Mouse (Mus musculus) hindbrain, embryonic 16.5 days (tissue): ENCODE measurements around the gene Chrne. TPM values are rescaled to one million over a fixed set of nuclear protein-coding genes. Genes with fewer than 3 reads are reported as not detected.
A peak's percentile ranks its signal among the peaks of the same experiment; 100 is the strongest.

ENCODE experiments used
- ATAC-seq: fragments of 200-750 bp; cut with Nextera tagmentation; 2 replicates; pipeline ENCODE4 v1.8.0; 2017; ENCODE audit warnings: moderate TSS enrichment, moderate library complexity
- H3K27ac ChIP-seq: fragments of 300-500 bp; sonication (generic); 2 replicates; pipeline ENCODE4 v1.5.1; 2014; ENCODE audit warnings: low read depth, mild to moderate bottlenecking, control low read depth, low read length, moderate library complexity
- H3K27me3 ChIP-seq: fragments of 300-500 bp; sonication (generic); replicated peaks from 2 replicates; pipeline ENCODE4 v1.6.1; 2014; ENCODE audit warnings: low read length; ENCODE audit not compliant: control insufficient read depth, insufficient read depth
- H3K36me3 ChIP-seq: fragments of 300-500 bp; sonication (generic); 2 replicates; pipeline ENCODE4 v1.6.1; 2014; ENCODE audit warnings: mild to moderate bottlenecking, low read length, moderate library complexity, mixed read lengths; ENCODE audit not compliant: control insufficient read depth, insufficient read depth
- H3K4me1 ChIP-seq: fragments of 300-500 bp; sonication (generic); 2 replicates; pipeline ENCODE4 v1.6.1; 2014; ENCODE audit warnings: low read depth, low read length; ENCODE audit not compliant: control insufficient read depth, insufficient read depth
- H3K4me2 ChIP-seq: fragments of 300-500 bp; sonication (generic); 2 replicates; pipeline ENCODE4 v1.6.1; 2014; ENCODE audit warnings: mild to moderate bottlenecking, low read length, control low read depth, moderate library complexity
- H3K4me3 ChIP-seq: fragments of 300-500 bp; sonication (generic); 2 replicates; pipeline ENCODE4 v1.5.1; 2014; ENCODE audit warnings: mild to moderate bottlenecking, low read length, control low read depth, moderate library complexity
- H3K9ac ChIP-seq: fragments of 300-500 bp; sonication (generic); 2 replicates; pipeline ENCODE4 v1.6.1; 2014; ENCODE audit warnings: low read depth, mild to moderate bottlenecking, control low read depth, low read length, moderate library complexity
- H3K9me3 ChIP-seq: fragments of 300-500 bp; sonication (generic); 2 replicates; pipeline ENCODE4 v1.6.1; 2014; ENCODE audit warnings: mild to moderate bottlenecking, low read length, moderate library complexity; ENCODE audit not compliant: control insufficient read depth
- WGBS: fragments of 180-500 bp; shearing (Covaris S2); extraction: QIAGEN DNeasy Blood & Tissue Kit; methylation state at CpG from one replicate; pipeline ENCODE4 v1.1.7; 2014; 5-methylcytosine and 5-hydroxymethylcytosine counted together
- polyA plus RNA-seq: library from polyadenylated mRNA; unstranded; fragments of >200 nt; fragmentation: Nextera tagmentation; extraction: Ambion mirVana; gene quantifications from 2 replicates; pipeline ENCODE4 v1.2.1, GENCODE M21; 2015

Gene Chrne
- polyA plus RNA-seq, 1 experiment from 2014 or later, result not detected

DNA sequence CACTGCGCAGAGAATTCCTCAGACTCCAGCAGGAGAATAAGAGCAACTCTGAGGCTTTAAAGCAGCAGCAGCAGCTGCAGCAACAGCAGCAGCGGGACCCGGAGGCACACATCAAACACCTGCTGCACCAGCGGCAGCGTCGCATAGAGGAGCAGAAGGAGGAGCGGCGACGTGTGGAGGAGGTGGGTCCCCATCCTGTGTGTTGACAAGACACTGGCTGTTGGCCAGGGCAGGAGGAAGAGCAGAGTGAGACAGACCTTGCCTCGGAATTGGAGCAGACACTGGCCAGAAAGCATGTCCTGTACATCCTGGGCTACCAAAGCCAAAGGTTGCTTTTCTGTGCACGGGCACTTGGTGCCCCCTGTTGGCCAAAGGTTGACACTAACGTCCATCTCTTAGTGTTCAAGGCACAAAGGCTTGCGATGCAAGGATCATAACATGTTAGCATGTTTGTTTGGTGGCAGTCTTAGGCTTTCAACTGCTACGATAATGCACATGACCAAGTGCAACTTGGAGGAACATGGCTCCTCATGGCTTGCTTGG, 13.9 kb downstream of the Chrne start:
- no peak for ATAC-seq
- no peaks in the 10 kb centered on the region for H3K27me3 ChIP-seq
- no peaks in the 10 kb centered on the region for H3K9me3 ChIP-seq
- no peak overlapping the region for H3K4me3 ChIP-seq
- no peak overlapping the region for H3K27ac ChIP-seq
- no peaks in the 10 kb centered on the region for H3K4me1 ChIP-seq
- H3K36me3 ChIP-seq, result peaks cover 49% of the 10 kb centered on the region
- H3K9ac ChIP-seq, result no peak overlapping the region
- H3K4me2 ChIP-seq, result no peak overlapping the region
- 50% methylated on average over 14 of the region's 14 CpGs for WGBS

DNA sequence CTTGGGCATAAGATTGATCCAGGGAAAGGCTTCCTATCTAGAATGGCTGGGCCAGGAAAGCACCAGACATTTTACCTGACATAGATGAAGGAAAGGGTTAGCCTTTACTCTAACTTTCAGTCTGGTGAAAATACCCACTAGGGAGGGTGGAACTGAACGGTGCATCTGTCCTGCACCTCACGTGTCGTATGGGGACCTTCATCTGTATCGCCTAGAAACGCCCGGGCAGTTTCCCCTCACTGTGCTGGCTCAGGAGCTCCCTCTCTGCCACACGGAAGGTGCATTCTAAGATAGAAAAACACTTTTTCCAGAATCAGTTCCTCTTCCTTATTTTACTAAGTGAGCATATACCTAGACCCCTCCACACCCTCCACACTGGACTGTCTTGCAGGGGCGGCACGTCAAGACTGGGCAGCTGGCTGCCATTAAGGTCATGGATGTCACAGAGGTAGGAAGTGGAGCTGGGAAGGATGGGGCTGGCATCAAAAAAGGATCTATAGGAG, 20.5 kb downstream of the Chrne start:
- no peak for ATAC-seq
- Histone ChIP-seq H3K36me3 (peaks cover 19% of the 10 kb centered on the region), H3K27ac (no peak overlapping the region), H3K4me3 (no peak overlapping the region), H3K27me3 (no peaks in the 10 kb centered on the region), H3K9me3 (no peaks in the 10 kb centered on the region), H3K4me2 (no peak overlapping the region), H3K9ac (no peak overlapping the region), H3K4me1 (no peaks in the 10 kb centered on the region)
- 88% methylated on average over 9 of the region's 9 CpGs for WGBS

- Histone ChIP-seq H3K4me2 (no peak overlapping the region), H3K36me3 (peaks cover 19% of the 10 kb centered on the region), H3K4me1 (no peaks in the 10 kb centered on the region), H3K27ac (no peak overlapping the region), H3K4me3 (no peak overlapping the region), H3K9ac (no peak overlapping the region), H3K9me3 (no peaks in the 10 kb centered on the region), H3K27me3 (no peaks in the 10 kb centered on the region)
- ATAC-seq, result no peak
- 81% methylated on average over 6 of the region's 6 CpGs for WGBS
Measured at GRCm38 (mm10) chr11:70597301-70597700, 21.7 kb downstream of the Chrne start.

DNA sequence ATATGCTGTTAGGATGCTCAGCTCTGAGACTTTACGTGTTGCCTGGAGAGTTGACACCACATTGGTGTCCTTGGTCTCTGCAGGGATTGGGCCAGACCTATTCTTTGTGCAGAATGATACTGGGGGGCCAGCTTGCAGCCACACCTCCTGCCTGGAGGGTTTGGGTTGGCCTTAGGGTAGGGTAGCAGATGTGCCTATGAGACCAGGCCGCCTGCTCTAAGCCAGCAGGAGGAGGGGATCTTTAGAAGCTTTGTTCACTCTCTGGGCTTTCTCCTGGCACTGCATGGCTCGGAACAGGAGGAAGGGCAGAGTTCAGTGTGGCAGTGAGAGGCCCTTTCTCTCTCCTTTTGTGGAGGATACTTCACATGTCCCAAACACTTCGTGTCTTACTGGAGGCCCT, 22.9 kb downstream of the Chrne start:
- H3K27ac ChIP-seq, result peak overlapping the region; percentile 55
- no peak overlapping the region for H3K9ac ChIP-seq
- H3K4me1 ChIP-seq, result no peaks in the 10 kb centered on the region; the same call in 1 of the 2 replicates
- H3K9me3 ChIP-seq, result no peaks in the 10 kb centered on the region
- no peaks in the 10 kb centered on the region for H3K27me3 ChIP-seq
- peaks cover 12% of the 10 kb centered on the region; the same call in 1 of the 2 replicates for H3K36me3 ChIP-seq
- ATAC-seq, result peak; percentile 52; the same call in 1 of the 2 replicates
- no peak overlapping the region for H3K4me3 ChIP-seq
- 47% methylated on average over 4 of the region's 4 CpGs for WGBS
- no peak overlapping the region for H3K4me2 ChIP-seq

DNA sequence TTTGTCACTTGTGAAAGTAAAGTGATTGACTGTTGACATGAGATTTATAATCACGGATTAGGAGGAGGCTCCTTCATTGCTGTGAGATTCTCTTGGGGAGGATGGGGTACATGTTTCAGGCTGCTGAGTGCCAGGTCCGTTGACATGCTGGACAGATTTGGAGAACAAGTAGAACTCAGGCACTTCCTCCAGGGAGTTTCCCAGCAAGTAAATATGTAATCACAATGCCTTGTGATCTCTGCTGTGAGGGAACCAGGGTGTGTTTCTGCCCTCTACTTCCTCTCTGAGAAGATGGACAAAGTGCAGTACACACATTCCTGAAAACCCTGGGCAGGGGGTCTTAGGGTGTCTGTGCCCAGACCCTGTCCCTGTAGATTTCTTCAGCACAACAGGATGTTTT, 23.4 kb downstream of the Chrne start:
- Histone ChIP-seq H3K4me3 (no peak overlapping the region), H3K27me3 (no peaks in the 10 kb centered on the region), H3K4me1 (no peaks in the 10 kb centered on the region; the same call in 1 of the 2 replicates), H3K9me3 (no peaks in the 10 kb centered on the region), H3K4me2 (no peak overlapping the region), H3K36me3 (peaks cover 12% of the 10 kb centered on the region; the same call in 1 of the 2 replicates), H3K27ac (peak overlapping the region; percentile 55; the same call in 1 of the 2 replicates), H3K9ac (no peak overlapping the region)
- 62% methylated on average over 2 of the region's 2 CpGs for WGBS
- no peak for ATAC-seq

DNA sequence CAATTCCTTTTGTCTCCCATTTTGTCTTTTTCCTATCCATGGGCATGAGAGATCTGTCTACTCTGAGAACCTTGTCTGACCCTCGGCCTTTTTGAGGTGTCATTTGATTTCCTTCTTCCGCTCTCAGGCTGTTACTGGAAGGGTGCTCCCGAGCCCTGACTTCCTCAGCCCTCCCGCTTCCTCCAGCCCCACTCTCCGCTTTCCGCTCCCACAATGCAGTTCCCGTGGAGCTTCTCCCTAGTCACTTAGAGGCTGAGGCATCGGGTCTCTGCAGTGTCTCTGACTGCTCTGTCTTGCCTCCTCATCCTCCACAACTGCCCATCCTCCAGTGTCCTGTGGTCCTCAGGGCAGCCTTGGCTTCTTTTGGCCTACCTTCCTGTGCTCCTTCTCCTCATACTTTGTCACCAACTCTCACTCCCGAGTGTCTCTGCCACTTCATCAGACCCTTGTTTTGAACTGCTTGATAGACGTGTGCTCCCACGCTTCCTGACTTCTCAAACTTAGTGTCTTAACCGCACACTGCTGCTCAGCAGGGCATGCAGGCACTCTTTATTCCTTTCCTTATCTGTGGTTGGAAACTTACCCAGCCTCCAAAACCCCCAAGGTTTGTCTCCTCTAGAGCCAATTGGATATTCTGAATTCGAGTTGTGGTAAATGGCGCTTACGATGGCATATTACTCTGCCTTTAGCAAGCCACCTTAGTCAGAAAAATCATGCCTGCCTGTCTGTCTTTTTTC, 24.6 kb downstream of the Chrne start:
- H3K27me3 ChIP-seq, result no peaks in the 10 kb centered on the region
- no peaks in the 10 kb centered on the region; the same call in 1 of the 2 replicates for H3K4me1 ChIP-seq
- no peak overlapping the region for H3K9ac ChIP-seq
- 84% methylated on average over 15 of the region's 15 CpGs for WGBS
- H3K4me3 ChIP-seq, result no peak overlapping the region
- no peak overlapping the region for H3K27ac ChIP-seq
- no peaks in the 10 kb centered on the region for H3K9me3 ChIP-seq
- H3K4me2 ChIP-seq, result no peak overlapping the region
- ATAC-seq, result no peak
- H3K36me3 ChIP-seq, result 0 out of 2 replicates have a peak, but pooled peaks cover 9% of the 10 kb centered on the region

DNA sequence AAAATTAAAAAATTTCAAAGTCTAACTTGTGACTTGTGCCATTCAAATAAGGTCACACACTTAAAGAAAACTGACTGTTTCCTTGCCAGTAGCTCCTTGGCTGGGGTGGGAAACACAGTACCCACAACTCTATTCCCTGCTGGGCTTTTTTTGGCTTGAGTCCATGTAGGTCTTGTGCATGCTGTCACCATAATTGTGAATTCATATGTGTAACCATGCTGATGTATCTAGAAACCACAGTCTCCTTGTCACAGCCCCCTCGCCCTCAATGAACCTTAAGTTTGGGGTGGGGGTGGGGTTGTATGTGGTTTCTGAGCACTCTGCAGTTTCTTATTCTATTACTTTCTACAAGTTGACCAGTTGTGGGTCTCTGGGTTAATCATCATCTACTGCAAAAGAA, 27.3 kb downstream of the Chrne start:
- H3K4me1 ChIP-seq, result no peaks in the 10 kb centered on the region; the same call in 1 of the 2 replicates
- H3K4me2 ChIP-seq, result no peak overlapping the region
- H3K4me3 ChIP-seq, result no peak overlapping the region
- no peak for ATAC-seq
- H3K9ac ChIP-seq, result no peak overlapping the region
- no peaks in the 10 kb centered on the region for H3K27me3 ChIP-seq
- 50% methylated on average over 1 of the region's 1 CpGs for WGBS
- no peak overlapping the region for H3K27ac ChIP-seq
- H3K36me3 ChIP-seq, result no peaks in the 10 kb centered on the region
- H3K9me3 ChIP-seq, result no peaks in the 10 kb centered on the region

GRCm38 (mm10) chr11:70586954-70587353, 32.1 kb downstream of the Chrne start:
- no peak for ATAC-seq
- no peak overlapping the region for H3K27ac ChIP-seq
- WGBS, result 78% methylated on average over 5 of the region's 5 CpGs

GRCm38 (mm10) chr11:70586261-70586660, 32.8 kb downstream of the Chrne start:
- H3K4me1 ChIP-seq, result peaks cover 17% of the 10 kb centered on the region
- H3K9me3 ChIP-seq, result no peaks in the 10 kb centered on the region
- H3K4me3 ChIP-seq, result no peak overlapping the region
- no peaks in the 10 kb centered on the region for H3K27me3 ChIP-seq
- WGBS, result 84% methylated on average over 3 of the region's 3 CpGs
- H3K9ac ChIP-seq, result no peak overlapping the region
- H3K36me3 ChIP-seq, result no peaks in the 10 kb centered on the region
- H3K27ac ChIP-seq, result no peak overlapping the region
- no peak overlapping the region for H3K4me2 ChIP-seq
- ATAC-seq, result no peak

More at GRCm38 (mm10) chr11:70586954-70587353, 32.1 kb downstream of the Chrne start:
- no peak overlapping the region for H3K4me2 ChIP-seq
- no peak overlapping the region for H3K9ac ChIP-seq
- no peaks in the 10 kb centered on the region for H3K36me3 ChIP-seq
- no peaks in the 10 kb centered on the region for H3K27me3 ChIP-seq
- no peak overlapping the region for H3K4me3 ChIP-seq
- no peaks in the 10 kb centered on the region for H3K9me3 ChIP-seq
- peaks cover 17% of the 10 kb centered on the region for H3K4me1 ChIP-seq
